Mouse (Mus musculus): Measurements from ENCODE around the gene Srgap1.

DNA sequence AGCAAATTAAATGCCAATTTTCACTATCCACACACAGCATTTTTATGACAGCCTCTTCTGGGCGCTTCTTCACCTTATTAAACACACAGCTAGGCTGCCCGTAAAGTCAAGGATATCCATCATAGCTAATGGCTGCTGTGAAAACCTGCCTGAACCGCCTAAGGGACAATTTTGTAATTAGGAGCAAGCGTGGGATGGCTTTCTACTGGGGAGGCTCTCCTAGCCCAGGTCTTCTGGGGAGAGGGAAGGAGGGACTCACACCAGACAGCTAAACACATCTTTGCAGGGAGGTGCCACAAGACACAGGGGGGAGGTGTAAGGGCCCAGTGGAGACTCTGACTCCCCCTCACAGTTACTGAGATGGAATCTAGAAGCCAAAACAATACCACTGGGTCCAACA lies 91.4 kb downstream of the Srgap1 start:
- TF ChIP-seq POLR2A (IDR thresholded peaks at IDR 0.05; ENCODE audit: borderline replicate concordance, control insufficient read depth, low read depth, low read length) (no peak), CTCF (IDR thresholded peaks at IDR 0.05; ENCODE audit: control insufficient read depth, insufficient read depth, low read length) (no peak)
